Mouse (Mus musculus): ENCODE measurements around the gene Zfhx3. TPM values are rescaled to one million over a fixed set of nuclear protein-coding genes. Genes with fewer than 3 reads are reported as not detected.
A peak's percentile ranks its signal among the peaks of the same experiment; 100 is the strongest.

Zfhx3 gene
- polyA plus RNA-seq, 1 experiment from 2014 or later, result 34.7 TPM

DNA sequence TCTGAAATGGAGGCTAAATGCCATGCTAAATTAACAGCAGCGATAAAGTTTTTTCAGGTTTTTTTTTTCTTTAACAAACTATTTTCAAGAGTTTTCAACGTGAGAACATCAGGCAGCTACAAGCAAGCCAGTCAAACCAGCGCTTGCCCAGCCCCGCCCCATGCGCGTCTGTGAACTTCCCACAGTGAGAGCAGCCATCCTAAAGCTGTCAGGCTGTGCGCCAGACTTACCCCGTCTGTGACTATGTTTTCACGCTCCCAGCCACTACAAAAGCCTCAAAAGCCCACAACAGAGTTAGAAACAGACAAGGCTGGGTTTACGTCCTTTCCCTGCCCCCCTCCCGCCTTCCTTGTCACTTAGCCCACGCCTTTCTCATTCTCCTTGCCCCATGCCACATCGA, 989.4 kb downstream of the Zfhx3 start:
- WGBS, result 32% methylated on average over 13 of the region's 13 CpGs
- H3K27ac ChIP-seq, result no peak overlapping the region
- H3K9me3 ChIP-seq (ENCODE audit: control insufficient read depth, low read length), result no peaks in the 10 kb centered on the region
- H3K36me3 ChIP-seq (replicated peaks; ENCODE audit: control insufficient read depth, insufficient read depth), result peaks cover 16% of the 10 kb centered on the region
- H3K9ac ChIP-seq, result no peak overlapping the region
- no peak overlapping the region for H3K4me2 ChIP-seq (replicated peaks)
- H3K4me3 ChIP-seq (replicated peaks; ENCODE audit: low read length), result no peak overlapping the region
- ATAC-seq (ENCODE audit: low FRiP score) (no peak), DNase-seq (ENCODE audit: low spot score) (no peak)
- H3K27me3 ChIP-seq (ENCODE audit: control insufficient read depth, insufficient read depth, low read length), result no peaks in the 10 kb centered on the region
- peaks cover 7% of the 10 kb centered on the region for H3K4me1 ChIP-seq (replicated peaks; ENCODE audit: control insufficient read depth, insufficient read depth, low read length)

DNA sequence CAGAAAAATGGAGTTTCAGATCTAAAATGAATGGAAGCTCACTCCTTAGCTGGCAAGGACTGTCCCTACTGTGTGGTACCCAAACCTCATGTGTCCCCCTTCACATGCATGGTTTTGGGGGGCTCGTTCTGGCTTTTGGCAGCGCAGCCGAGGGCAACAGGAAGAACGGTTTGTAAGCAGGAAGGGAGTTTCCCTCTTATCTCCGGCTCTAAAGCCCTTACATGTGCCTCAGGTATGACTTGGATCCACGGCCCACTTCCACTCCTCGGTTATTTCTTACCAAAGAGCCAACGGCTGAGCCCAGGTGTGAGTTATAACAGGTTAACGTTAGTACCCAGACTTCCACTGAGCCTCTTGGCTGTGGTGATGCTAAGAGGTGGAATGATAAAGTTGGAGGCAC, 990.3 kb downstream of the Zfhx3 start:
- no peak overlapping the region for H3K4me3 ChIP-seq (replicated peaks; ENCODE audit: low read length)
- DNase-seq (ENCODE audit: low spot score) (no peak), ATAC-seq (ENCODE audit: low FRiP score) (no peak)
- H3K9ac ChIP-seq, result no peak overlapping the region
- 0 out of 2 replicates have a peak overlapping the region, but pooled peaks have one; percentile 15 for H3K27ac ChIP-seq
- peaks cover 15% of the 10 kb centered on the region for H3K4me1 ChIP-seq (replicated peaks; ENCODE audit: control insufficient read depth, insufficient read depth, low read length)
- peaks cover 16% of the 10 kb centered on the region for H3K36me3 ChIP-seq (replicated peaks; ENCODE audit: control insufficient read depth, insufficient read depth)
- WGBS, result 91% methylated on average over 9 of the region's 9 CpGs
- no peaks in the 10 kb centered on the region for H3K9me3 ChIP-seq (ENCODE audit: control insufficient read depth, low read length)
- H3K27me3 ChIP-seq (ENCODE audit: control insufficient read depth, insufficient read depth, low read length), result no peaks in the 10 kb centered on the region
- H3K4me2 ChIP-seq (replicated peaks), result no peak overlapping the region

DNA sequence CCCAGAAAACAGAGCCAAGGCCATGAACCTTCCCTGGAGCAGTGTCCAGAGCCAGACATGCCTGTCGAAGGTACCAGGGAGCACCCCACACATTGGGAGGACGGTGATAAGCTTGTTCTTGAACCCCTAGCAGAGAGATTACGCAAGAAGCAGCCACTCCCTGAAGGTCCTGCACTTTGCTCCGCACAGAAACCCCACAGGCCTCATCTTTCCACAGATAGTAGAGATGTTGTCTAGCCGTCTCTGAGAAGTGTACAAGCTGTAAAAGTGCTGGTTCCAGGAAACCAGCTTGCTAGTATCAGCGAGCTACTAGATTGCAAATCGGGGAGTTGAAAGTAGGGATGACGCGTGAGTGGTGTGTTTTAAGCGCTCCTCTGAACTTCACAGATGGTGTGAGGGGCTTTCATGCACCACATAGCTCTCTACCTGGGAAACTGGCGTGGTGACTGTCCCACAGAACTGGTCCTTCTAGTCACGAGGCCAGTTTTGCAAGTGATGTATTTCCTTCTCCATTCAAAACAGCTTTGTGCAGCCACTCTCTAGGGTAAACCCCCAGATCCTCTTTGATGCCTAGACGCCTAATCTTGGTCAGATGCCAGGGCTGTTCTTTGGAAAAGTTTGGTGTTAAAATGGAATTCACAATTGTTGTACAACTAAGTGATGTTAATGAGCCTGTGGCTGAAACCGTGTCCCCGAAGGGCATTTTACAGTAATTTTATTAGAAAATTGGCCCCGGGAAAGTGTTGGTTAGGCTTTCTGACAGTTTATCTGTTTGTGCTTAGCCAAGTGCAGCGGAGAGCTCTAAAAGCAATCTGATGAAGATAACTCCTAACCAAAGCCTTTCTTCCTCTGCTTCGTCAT, 993.6 kb downstream of the Zfhx3 start:
- H3K9ac ChIP-seq, result no peak overlapping the region
- ATAC-seq (ENCODE audit: low FRiP score) (no peak), DNase-seq (ENCODE audit: low spot score) (no peak)
- H3K27ac ChIP-seq, result peak overlapping the region; percentile 34; the same call in 1 of the 2 replicates
- 75% methylated on average over 18 of the region's 18 CpGs for WGBS
- H3K4me2 ChIP-seq (replicated peaks), result no peak overlapping the region
- H3K4me3 ChIP-seq (replicated peaks; ENCODE audit: low read length), result no peak overlapping the region
- H3K36me3 ChIP-seq (replicated peaks; ENCODE audit: control insufficient read depth, insufficient read depth), result peaks cover 25% of the 10 kb centered on the region
- peaks cover 20% of the 10 kb centered on the region for H3K4me1 ChIP-seq (replicated peaks; ENCODE audit: control insufficient read depth, insufficient read depth, low read length)
- H3K9me3 ChIP-seq (ENCODE audit: control insufficient read depth, low read length), result no peaks in the 10 kb centered on the region
- no peaks in the 10 kb centered on the region for H3K27me3 ChIP-seq (ENCODE audit: control insufficient read depth, insufficient read depth, low read length)

DNA sequence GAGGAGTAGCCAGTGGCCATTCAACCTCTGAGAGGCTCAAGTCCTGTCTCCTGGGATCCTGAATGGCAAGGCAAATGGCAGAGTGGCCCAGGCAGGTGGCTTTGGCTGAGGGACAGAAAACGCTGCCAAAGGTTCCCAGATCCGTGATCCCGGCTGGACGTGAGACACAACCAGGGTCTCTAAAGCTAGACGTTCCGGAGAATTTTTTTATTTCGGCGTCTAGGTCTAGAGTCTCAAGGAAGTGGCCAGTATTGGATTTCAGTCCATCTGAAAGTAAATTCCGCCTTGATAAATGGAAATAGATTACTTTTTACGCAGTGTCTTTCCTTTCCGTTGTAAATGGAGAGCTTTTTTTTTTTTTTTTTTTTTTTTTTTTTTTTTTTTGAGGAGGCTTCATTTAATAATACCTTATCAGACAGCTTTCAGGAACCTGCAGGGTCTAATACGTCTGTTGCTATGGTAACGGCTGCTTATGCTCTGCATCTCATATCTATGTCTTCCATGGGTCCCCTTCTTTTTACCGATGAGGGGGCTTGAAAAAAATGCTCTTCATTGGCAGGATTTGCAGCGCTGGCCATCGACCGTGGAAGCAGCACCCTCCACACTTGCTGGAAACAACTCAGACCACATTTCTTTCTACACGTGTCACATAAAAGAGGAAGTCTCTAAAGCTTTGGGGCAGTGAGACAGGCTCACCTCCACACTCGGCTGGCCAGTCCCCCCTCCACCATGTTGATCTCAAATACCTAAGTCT, 994.4 kb downstream of the Zfhx3 start:
- 51% methylated on average over 19 of the region's 19 CpGs for WGBS
- H3K4me3 ChIP-seq (replicated peaks; ENCODE audit: low read length), result no peak overlapping the region
- no peak for ATAC-seq (ENCODE audit: low FRiP score)
- DNase-seq (ENCODE audit: low spot score), result no peak
- H3K27ac ChIP-seq, result peak overlapping the region; percentile 76
- H3K4me2 ChIP-seq (replicated peaks), result no peak overlapping the region
- H3K4me1 ChIP-seq (replicated peaks; ENCODE audit: control insufficient read depth, insufficient read depth, low read length), result peaks cover 21% of the 10 kb centered on the region
- 0 out of 2 replicates have a peak overlapping the region, but pooled peaks have one; percentile 3 for H3K9ac ChIP-seq
- H3K9me3 ChIP-seq (ENCODE audit: control insufficient read depth, low read length), result no peaks in the 10 kb centered on the region
- no peaks in the 10 kb centered on the region for H3K27me3 ChIP-seq (ENCODE audit: control insufficient read depth, insufficient read depth, low read length)
- H3K36me3 ChIP-seq (replicated peaks; ENCODE audit: control insufficient read depth, insufficient read depth), result peaks cover 25% of the 10 kb centered on the region

DNA sequence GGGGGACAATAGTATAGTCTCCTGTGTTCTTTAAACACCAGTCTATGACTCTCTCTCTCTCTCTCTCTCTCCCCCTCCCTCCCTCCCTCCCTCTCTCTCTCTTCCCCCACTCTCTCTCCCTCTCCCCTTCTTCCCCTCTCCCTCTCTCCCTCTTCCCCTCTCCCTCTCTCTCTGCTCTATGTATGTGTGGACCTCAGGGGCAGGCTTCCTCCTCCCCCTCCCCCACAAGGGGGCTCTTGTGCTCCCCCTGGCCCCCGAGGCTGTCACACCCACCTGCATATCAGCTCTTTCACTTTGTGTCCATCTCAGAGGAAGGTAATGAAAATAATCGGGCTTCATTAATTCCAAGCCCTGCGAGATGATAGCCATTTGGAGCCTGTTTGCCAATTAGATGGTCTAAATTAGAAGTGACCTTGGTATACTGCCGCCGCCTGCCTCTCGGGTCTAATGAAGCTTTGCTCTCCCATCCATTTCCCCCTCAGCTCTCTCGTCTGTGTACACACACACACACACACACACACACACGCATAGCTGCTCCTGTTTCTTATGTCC, 995.5 kb downstream of the Zfhx3 start:
- Histone ChIP-seq H3K4me1 (replicated peaks; ENCODE audit: control insufficient read depth, insufficient read depth, low read length) (peaks cover 31% of the 10 kb centered on the region), H3K4me2 (replicated peaks) (no peak overlapping the region), H3K4me3 (replicated peaks; ENCODE audit: low read length) (no peak overlapping the region), H3K27me3 (ENCODE audit: control insufficient read depth, insufficient read depth, low read length) (no peaks in the 10 kb centered on the region), H3K9me3 (ENCODE audit: control insufficient read depth, low read length) (no peaks in the 10 kb centered on the region), H3K27ac (peak overlapping the region; percentile 76), H3K9ac (no peak overlapping the region), H3K36me3 (replicated peaks; ENCODE audit: control insufficient read depth, insufficient read depth) (peaks cover 25% of the 10 kb centered on the region)
- WGBS, result 45% methylated on average over 8 of the region's 8 CpGs
- DNase-seq (ENCODE audit: low spot score) (no peak), ATAC-seq (ENCODE audit: low FRiP score) (no peak)

DNA sequence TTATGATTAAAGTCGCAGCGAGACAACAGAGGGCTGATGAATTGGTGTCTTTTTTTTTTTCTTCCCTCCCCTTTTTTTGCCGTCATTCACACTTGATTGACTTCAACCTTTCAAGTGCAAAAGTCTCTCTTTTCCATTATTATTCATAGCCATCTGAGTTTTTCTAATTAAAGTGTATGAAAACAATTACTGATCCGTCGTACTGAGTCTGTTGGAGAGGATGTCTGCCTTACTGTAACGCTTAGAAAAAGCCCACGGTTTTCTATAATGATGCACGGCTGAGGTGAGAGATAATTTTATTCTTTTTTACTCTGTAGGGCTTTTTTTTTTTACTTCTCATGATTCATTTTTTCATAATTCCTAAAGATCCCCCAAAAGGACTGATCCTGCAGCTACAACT, 1000.2 kb downstream of the Zfhx3 start:
- ATAC-seq (ENCODE audit: low FRiP score), result no peak
- peak overlapping the region; percentile 78 for H3K27ac ChIP-seq

DNA sequence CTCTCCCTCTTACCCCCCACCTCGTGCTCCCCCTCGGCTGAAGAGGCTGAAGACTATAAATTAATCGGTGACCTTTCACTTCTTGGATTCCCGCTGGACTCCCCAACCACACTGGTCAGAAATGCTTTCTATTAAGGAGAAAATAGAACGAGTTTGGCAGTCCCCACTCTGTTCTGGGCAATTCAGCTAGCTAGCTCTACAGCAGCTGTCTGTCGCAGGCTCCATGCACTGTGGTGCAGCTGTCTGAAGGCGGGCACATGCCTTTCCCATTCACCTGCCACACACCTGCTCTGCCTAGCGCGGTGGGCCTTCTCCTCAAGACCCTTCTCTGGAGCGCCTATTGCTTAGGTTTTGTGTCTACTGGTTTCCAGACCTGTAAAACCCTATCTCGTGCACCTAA, 1000.7 kb downstream of the Zfhx3 start:
- no peaks in the 10 kb centered on the region for H3K9me3 ChIP-seq (ENCODE audit: control insufficient read depth, low read length)
- peak overlapping the region; percentile 78 for H3K27ac ChIP-seq
- WGBS, result 61% methylated on average over 11 of the region's 11 CpGs
- H3K36me3 ChIP-seq (replicated peaks; ENCODE audit: control insufficient read depth, insufficient read depth), result peaks cover 44% of the 10 kb centered on the region
- ATAC-seq (ENCODE audit: low FRiP score) (no peak), DNase-seq (ENCODE audit: low spot score) (no peak)
- no peak overlapping the region for H3K4me3 ChIP-seq (replicated peaks; ENCODE audit: low read length)
- no peak overlapping the region for H3K4me2 ChIP-seq (replicated peaks)
- H3K4me1 ChIP-seq (replicated peaks; ENCODE audit: control insufficient read depth, insufficient read depth, low read length), result peaks cover 29% of the 10 kb centered on the region; the same call in 1 of the 2 replicates
- no peaks in the 10 kb centered on the region for H3K27me3 ChIP-seq (ENCODE audit: control insufficient read depth, insufficient read depth, low read length)
- 0 out of 2 replicates have a peak overlapping the region, but pooled peaks have one; percentile 8 for H3K9ac ChIP-seq

More for the DNA sequence above, 1000.2 kb downstream of the Zfhx3 start:
- Histone ChIP-seq H3K36me3 (replicated peaks; ENCODE audit: control insufficient read depth, insufficient read depth) (peaks cover 40% of the 10 kb centered on the region), H3K9ac (0 out of 2 replicates have a peak overlapping the region, but pooled peaks have one; percentile 8), H3K4me2 (replicated peaks) (no peak overlapping the region), H3K27me3 (ENCODE audit: control insufficient read depth, insufficient read depth, low read length) (no peaks in the 10 kb centered on the region), H3K9me3 (ENCODE audit: control insufficient read depth, low read length) (no peaks in the 10 kb centered on the region), H3K4me3 (replicated peaks; ENCODE audit: low read length) (no peak overlapping the region), H3K4me1 (replicated peaks; ENCODE audit: control insufficient read depth, insufficient read depth, low read length) (peaks cover 33% of the 10 kb centered on the region)
- 28% methylated on average over 8 of the region's 8 CpGs for WGBS
- DNase-seq (ENCODE audit: low spot score), result no peak

DNA sequence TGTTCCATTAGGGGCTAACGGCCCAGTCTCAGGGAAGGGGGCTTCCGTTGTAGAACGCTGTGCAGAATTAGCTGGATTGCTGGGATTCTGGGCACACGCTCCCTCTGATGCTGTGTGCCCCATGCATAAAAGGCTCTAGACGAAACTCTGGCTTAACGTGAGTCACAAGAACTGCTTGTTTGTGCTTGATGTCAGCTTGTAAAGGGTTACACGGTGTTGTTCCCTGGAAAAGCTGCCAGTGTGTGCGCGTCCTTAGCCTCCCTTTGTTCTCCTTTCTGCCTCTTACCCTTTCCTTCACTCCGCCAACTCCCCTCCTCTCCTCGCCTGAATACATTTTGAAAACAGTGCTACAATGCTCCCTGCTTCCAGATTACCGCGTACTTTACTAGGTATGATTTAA, 1001.9 kb downstream of the Zfhx3 start:
- Histone ChIP-seq H3K9me3 (ENCODE audit: control insufficient read depth, low read length) (peaks cover 10% of the 10 kb centered on the region), H3K4me2 (replicated peaks) (no peak overlapping the region), H3K4me3 (replicated peaks; ENCODE audit: low read length) (no peak overlapping the region), H3K27me3 (ENCODE audit: control insufficient read depth, insufficient read depth, low read length) (no peaks in the 10 kb centered on the region), H3K9ac (0 out of 2 replicates have a peak overlapping the region, but pooled peaks have one; percentile 9), H3K36me3 (replicated peaks; ENCODE audit: control insufficient read depth, insufficient read depth) (peaks cover 54% of the 10 kb centered on the region), H3K4me1 (replicated peaks; ENCODE audit: control insufficient read depth, insufficient read depth, low read length) (peaks cover 28% of the 10 kb centered on the region; the same call in 1 of the 2 replicates), H3K27ac (peak overlapping the region; percentile 70)
- no peak for DNase-seq (ENCODE audit: low spot score)
- 0 out of 2 replicates have a peak, but pooled peaks have one; percentile 21 for ATAC-seq (ENCODE audit: low FRiP score)
- 19% methylated on average over 13 of the region's 13 CpGs for WGBS

DNA sequence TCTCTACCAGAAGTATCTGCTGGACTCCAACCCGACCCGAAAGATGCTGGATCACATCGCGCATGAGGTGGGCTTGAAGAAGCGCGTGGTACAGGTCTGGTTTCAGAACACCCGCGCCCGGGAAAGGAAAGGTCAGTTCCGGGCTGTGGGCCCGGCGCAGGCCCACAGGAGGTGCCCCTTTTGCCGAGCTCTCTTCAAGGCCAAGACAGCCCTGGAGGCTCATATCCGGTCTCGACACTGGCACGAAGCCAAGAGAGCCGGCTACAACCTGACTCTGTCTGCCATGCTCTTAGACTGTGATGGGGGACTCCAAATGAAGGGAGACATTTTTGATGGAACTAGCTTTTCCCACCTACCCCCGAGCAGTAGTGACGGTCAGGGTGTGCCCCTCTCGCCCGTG, 1007.9 kb downstream of the Zfhx3 start:
- H3K36me3 ChIP-seq (replicated peaks; ENCODE audit: control insufficient read depth, insufficient read depth), result peaks cover 83% of the 10 kb centered on the region
- ATAC-seq (ENCODE audit: low FRiP score), result no peak
- no peak for DNase-seq (ENCODE audit: low spot score)

More for the DNA sequence above, 1007.9 kb downstream of the Zfhx3 start:
- Histone ChIP-seq H3K4me2 (replicated peaks) (no peak overlapping the region), H3K9me3 (ENCODE audit: control insufficient read depth, low read length) (peaks cover 28% of the 10 kb centered on the region), H3K27me3 (ENCODE audit: control insufficient read depth, insufficient read depth, low read length) (no peaks in the 10 kb centered on the region), H3K27ac (no peak overlapping the region), H3K4me1 (replicated peaks; ENCODE audit: control insufficient read depth, insufficient read depth, low read length) (no peaks in the 10 kb centered on the region; the same call in 1 of the 2 replicates), H3K4me3 (replicated peaks; ENCODE audit: low read length) (no peak overlapping the region), H3K9ac (no peak overlapping the region)
- WGBS, result 98% methylated on average over 21 of the region's 21 CpGs

Measured in hindbrain, embryonic 14.5 days (tissue).